Mouse (Mus musculus) neural tube, embryonic 14.5 days (tissue): ENCODE results near the gene Hid1. TPM values are rescaled to one million over a fixed set of nuclear protein-coding genes. Genes with fewer than 3 reads are reported as not detected.

ENCODE experiments used
- ATAC-seq: fragments of 200-750 bp; cut with Nextera tagmentation; 2 replicates; pipeline ENCODE4 v1.8.0; 2017; ENCODE audit warnings: low read depth, mild to moderate bottlenecking, moderate TSS enrichment, moderate library complexity
- H3K27ac ChIP-seq: fragments of 300-500 bp; sonication (generic); 2 replicates; pipeline ENCODE4 v1.5.1; 2014; ENCODE audit warnings: low read depth, mild to moderate bottlenecking, control low read depth, low read length, moderate library complexity, mixed read lengths
- H3K27me3 ChIP-seq: fragments of 300-500 bp; sonication (generic); 2 replicates; pipeline ENCODE4 v1.6.1; 2014; ENCODE audit warnings: low read length; ENCODE audit not compliant: control insufficient read depth, insufficient read depth
- H3K36me3 ChIP-seq: fragments of 300-500 bp; sonication (generic); 2 replicates; pipeline ENCODE4 v1.6.1; 2014; ENCODE audit warnings: low read length, mixed read lengths; ENCODE audit not compliant: control insufficient read depth, insufficient read depth
- H3K4me1 ChIP-seq: fragments of 300-500 bp; sonication (generic); 2 replicates; pipeline ENCODE4 v1.6.1; 2014; ENCODE audit warnings: low read length; ENCODE audit not compliant: control insufficient read depth, insufficient read depth
- H3K4me2 ChIP-seq: fragments of 300-500 bp; sonication (generic); 2 replicates; pipeline ENCODE4 v1.6.1; 2014; ENCODE audit warnings: mild to moderate bottlenecking, low read depth, low read length, control low read depth
- H3K4me3 ChIP-seq: fragments of 300-500 bp; sonication (generic); 2 replicates; pipeline ENCODE4 v1.5.1; 2014; ENCODE audit warnings: low read depth, low read length, control low read depth, mixed read lengths
- H3K9ac ChIP-seq: fragments of 300-500 bp; sonication (generic); replicated peaks from 2 replicates; pipeline ENCODE4 v1.6.1; 2014; ENCODE audit warnings: low read depth, mild to moderate bottlenecking, control low read depth, low read length, mixed read lengths
- H3K9me3 ChIP-seq: fragments of 300-500 bp; sonication (generic); 2 replicates; pipeline ENCODE4 v1.6.1; 2016; ENCODE audit warnings: low read length; ENCODE audit not compliant: control insufficient read depth
- WGBS: fragments of 180-500 bp; shearing (Covaris S2); extraction: QIAGEN DNeasy Blood & Tissue Kit; methylation state at CpG from one replicate; pipeline ENCODE4 v1.1.7; 2014; 5-methylcytosine and 5-hydroxymethylcytosine counted together
- polyA plus RNA-seq: library from polyadenylated mRNA; unstranded; fragments of >200 nt; fragmentation: Nextera tagmentation; extraction: Ambion mirVana; gene quantifications from 2 replicates; pipeline ENCODE4 v1.2.1, GENCODE M21; 2014

The Hid1 gene
- 41.7 and 45.7 TPM in 2 replicates for polyA plus RNA-seq

DNA sequence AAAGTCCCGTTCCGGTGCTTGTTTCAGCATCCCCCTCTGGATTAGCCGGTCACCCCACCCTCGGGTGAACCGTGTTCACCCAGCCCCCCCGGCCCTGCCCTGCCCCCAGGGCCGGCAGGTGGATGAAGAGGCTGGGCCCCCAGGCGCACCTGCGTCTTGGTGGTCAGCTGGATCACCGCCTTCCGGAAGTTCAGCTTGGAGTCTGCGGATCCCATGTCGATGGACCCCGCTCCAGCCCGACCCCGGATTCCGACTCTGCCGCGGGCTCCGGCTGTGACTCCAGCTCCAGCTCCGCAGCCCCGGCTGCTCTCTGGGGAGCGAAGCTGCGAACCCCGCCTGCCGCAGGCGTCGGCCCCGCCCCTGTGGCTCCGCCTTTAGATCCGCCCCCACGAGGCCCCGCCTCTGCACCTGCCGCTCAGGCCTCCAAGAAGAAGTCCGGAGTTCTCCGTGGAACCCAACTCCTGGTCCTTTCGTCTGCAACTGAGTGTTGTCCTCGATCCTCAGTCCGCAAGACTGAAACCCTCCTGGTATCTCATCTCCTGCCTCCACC, at the start of gene Hid1:
Gene Hid1, minus strand, starts transcription at position 362 of the 550 bp plus-strand sequence.
- Histone ChIP-seq H3K4me2 (peak within 1 kb of the TSS; percentile 89), H3K27ac (peak within 1 kb of the TSS; percentile 74), H3K9me3 (no peaks in the 10 kb centered on the region), H3K27me3 (no peaks in the 10 kb centered on the region), H3K36me3 (no peaks in the 10 kb centered on the region), H3K9ac (peak within 1 kb of the TSS; percentile 65), H3K4me1 (no peaks in the 10 kb centered on the region), H3K4me3 (peak within 1 kb of the TSS; percentile 69)
- peak; percentile 78 for ATAC-seq
- under 1% methylated on average over 39 of the region's 39 CpGs for WGBS

DNA sequence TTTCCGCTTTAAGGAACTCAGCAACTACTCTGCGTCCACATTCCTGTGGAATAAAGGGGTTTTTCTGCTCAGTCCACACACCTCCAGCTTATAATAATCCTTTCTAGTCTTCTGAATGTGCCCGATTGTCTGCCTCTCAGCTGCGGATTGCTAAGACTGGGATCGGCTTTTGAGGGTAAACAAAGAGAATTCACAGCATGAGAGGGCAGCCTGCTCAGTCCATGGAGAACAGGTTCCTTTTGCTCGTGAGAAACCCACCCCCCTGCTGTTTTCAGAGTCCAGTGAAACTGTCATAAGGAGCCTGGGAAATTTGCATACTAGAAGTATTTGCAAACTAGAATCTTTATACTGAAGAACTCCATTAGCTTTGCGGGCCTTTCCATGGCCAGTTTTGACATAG, 42.0 kb upstream of the Hid1 start:
- no peak overlapping the region for H3K4me2 ChIP-seq

DNA sequence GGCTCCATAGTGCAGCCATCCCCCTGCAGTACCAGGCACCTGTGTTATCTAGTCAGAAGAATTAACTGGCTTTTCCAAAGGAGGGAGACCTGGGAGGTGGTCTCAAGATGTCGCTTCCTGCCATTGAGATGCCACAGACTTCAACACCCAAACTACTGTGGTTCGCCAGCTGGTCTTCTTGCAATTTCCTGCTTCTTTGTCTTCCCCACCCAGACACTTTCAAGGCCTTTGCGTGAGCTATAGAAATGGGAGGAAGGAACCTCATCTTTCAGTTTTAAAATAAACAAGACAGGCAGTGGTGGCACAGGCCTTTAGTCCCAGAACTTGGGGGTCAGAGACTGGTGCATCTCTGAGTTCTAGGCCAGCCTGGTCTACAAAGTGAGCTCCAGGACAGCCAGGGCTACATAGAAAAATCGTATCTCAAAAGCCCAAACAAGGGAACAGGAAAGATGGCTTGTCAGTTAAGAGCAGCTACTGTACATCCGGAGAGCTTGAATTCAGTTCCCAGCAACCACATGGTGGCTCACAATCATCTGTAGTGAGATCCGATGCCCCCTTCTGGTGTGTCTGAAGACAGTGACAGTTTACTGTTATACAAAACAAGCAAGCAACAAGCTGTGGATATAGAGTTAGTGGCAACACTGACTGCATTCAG, 40.8 kb upstream of the Hid1 start:
- no peak overlapping the region for H3K27ac ChIP-seq
- H3K9ac ChIP-seq: no peak overlapping the region
- H3K27me3 ChIP-seq: no peaks in the 10 kb centered on the region
- no peaks in the 10 kb centered on the region for H3K9me3 ChIP-seq
- H3K4me1 ChIP-seq: peaks cover 15% of the 10 kb centered on the region
- H3K36me3 ChIP-seq: peaks cover 16% of the 10 kb centered on the region
- no peak overlapping the region for H3K4me2 ChIP-seq
- 78% methylated on average over 6 of the region's 6 CpGs for WGBS
- H3K4me3 ChIP-seq: no peak overlapping the region
- no peak for ATAC-seq

More for the DNA sequence above, 42.0 kb upstream of the Hid1 start:
- Histone ChIP-seq H3K4me3 (no peak overlapping the region), H3K27me3 (no peaks in the 10 kb centered on the region), H3K9ac (no peak overlapping the region), H3K4me1 (peaks cover 17% of the 10 kb centered on the region), H3K27ac (no peak overlapping the region; the same call in 1 of the 2 replicates), H3K36me3 (peaks cover 16% of the 10 kb centered on the region), H3K9me3 (no peaks in the 10 kb centered on the region)
- no peak for ATAC-seq
- 38% methylated on average over 7 of the region's 7 CpGs for WGBS

DNA sequence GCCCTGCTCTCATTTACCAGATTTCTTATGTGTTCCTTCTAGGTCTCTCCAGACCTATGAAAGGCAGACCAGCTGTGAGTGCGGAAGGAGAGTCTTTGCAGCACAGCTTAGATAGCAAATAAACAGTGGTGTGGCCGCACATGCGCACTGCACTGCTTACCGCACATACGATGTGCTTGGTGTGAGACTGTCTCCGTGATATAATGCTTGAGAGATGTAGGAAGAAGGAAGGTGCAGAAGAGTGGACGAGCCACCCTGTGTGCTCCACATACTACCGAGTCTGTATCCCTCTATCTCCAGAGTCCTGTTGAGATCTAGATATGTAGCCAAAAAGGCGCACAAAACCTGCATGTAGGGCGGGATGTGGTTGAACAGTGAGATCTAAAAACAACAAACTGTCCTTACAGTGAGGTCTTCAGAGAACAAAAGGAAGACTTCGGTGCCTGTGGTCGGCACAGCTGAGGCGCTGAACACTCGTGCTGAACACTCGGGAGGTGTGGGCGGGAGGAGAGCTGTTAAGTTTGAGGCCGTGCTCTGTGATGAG, 39.4 kb upstream of the Hid1 start:
- no peaks in the 10 kb centered on the region for H3K27me3 ChIP-seq
- no peak overlapping the region for H3K4me3 ChIP-seq
- ATAC-seq: no peak
- peaks cover 12% of the 10 kb centered on the region for H3K4me1 ChIP-seq
- H3K27ac ChIP-seq: no peak overlapping the region
- 93% methylated on average over 17 of the region's 17 CpGs for WGBS
- no peak overlapping the region for H3K9ac ChIP-seq
- peaks cover 16% of the 10 kb centered on the region for H3K36me3 ChIP-seq
- no peak overlapping the region for H3K4me2 ChIP-seq
- no peaks in the 10 kb centered on the region for H3K9me3 ChIP-seq

DNA sequence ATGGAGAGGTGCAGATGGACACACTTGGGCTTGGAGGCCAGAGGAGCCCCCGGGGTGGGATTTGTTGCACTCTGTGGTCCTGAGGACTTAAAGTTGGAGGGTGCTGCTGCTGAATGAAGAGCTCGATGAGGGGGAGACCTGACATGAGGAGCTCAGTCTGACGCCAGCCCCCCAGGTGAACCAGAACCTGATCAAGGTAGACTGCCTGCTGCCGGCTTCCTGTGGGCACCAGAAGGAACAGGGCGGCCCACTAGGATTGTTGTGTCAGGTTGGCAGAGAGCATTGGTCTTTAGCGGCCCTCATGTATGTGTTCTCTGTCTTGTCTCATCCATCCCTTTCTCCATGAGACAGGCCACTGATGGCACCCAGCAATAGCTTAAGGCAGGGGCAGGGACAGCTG, 38.2 kb upstream of the Hid1 start:
- no peak overlapping the region for H3K27ac ChIP-seq
- no peaks in the 10 kb centered on the region for H3K9me3 ChIP-seq
- H3K4me3 ChIP-seq: no peak overlapping the region
- H3K4me2 ChIP-seq: no peak overlapping the region
- H3K36me3 ChIP-seq: peaks cover 11% of the 10 kb centered on the region
- peaks cover 13% of the 10 kb centered on the region for H3K4me1 ChIP-seq
- 96% methylated on average over 6 of the region's 6 CpGs for WGBS
- no peak for ATAC-seq
- H3K27me3 ChIP-seq: no peaks in the 10 kb centered on the region
- no peak overlapping the region for H3K9ac ChIP-seq

DNA sequence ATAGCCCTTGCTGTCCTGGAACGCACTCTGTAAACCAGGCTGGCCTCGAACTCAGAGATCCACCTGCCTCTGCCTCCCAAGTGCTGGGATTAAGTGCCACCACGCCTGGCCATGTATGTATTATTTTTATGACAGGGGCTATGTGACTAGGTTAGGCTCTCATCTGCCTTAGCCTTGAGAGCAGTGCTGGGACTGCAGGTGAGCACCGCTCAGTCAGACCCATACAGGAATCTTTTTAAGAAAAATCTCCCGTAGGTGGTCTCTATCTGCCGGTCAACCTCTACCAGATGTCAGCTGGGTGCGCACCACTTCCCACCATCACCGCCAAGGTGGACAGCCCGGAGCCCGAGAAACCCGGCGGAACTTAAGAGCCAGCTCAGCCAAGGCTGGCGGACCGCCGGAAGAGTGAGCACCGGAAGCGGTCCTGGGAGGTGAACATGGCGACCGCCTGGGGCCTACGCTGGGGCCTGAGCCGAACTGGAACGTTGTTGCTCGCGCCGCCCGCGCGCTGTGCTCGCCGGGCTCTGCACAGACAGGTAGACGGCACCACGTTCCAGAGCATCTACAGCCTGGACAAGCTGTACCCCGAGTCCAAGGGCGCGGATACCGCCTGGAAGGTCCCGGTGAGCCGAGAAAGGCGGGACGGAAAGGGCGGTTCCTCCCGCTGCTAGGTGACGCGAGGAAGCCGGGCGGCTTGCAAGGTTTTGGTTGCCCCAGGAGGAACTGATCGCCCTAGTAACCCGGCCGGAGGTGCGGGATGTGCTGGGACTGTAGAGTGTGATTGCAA, 36.0 kb upstream of the Hid1 start, which contains the start of gene Mrpl58:
Gene Mrpl58, plus strand, starts transcription at position 415 of the 787 bp plus-strand sequence.
- ATAC-seq: peak; percentile 91
- H3K36me3 ChIP-seq: peaks cover 6% of the 10 kb centered on the region; the same call in 1 of the 2 replicates
- WGBS: 3% methylated on average over 50 of the region's 50 CpGs
- peak within 1 kb of the TSS; percentile 94 for H3K9ac ChIP-seq
- no peaks in the 10 kb centered on the region for H3K27me3 ChIP-seq
- peak within 1 kb of the TSS; percentile 86 for H3K4me3 ChIP-seq
- peak within 1 kb of the TSS; percentile 61 for H3K4me2 ChIP-seq
- peaks cover 14% of the 10 kb centered on the region for H3K4me1 ChIP-seq
- H3K27ac ChIP-seq: peak within 1 kb of the TSS; percentile 87
- H3K9me3 ChIP-seq: no peaks in the 10 kb centered on the region

DNA sequence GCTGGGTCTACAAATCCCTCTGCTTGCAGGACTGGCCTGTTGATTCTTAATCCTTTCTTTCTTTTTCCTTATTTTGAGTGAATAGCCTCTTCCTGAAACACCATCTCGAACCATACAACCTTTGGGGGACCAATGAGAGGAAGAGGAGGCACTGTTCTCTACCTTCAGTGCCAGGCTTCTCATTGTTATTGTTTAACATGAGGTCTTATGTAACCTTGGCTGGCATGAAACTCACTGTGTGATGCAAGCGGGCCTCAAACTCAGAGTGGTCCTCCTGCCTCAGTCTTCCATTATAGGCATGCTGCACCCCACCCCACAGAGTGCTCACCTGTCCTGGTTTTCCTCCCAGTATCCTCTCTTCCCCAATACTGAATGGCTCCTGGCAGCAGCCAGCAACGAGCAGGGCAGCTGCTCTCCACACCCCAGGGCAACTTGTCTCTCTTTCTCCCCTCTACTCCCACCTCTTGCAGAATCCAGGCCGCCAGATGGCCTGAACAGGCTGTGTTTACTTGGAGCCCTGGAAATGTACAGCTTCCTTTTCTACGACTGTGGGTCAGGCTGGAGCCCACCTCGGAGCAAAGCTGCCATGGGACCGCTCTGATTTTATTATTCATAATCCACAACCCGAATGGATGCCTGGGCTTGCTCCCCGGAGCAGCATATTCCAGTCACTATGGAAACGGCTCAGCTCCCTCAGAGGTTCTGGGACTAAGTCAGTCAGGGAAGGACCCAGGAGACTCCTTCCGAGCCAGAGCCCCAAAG, 33.3 kb upstream of the Hid1 start:
- H3K4me2 ChIP-seq: no peak overlapping the region
- no peaks in the 10 kb centered on the region for H3K27me3 ChIP-seq
- peaks cover 4% of the 10 kb centered on the region; the same call in 1 of the 2 replicates for H3K36me3 ChIP-seq
- peak; percentile 36; the same call in 1 of the 2 replicates for ATAC-seq
- peaks cover 14% of the 10 kb centered on the region for H3K4me1 ChIP-seq
- no peak overlapping the region for H3K4me3 ChIP-seq
- H3K9ac ChIP-seq: no peak overlapping the region
- peak overlapping the region; percentile 17; the same call in 1 of the 2 replicates for H3K27ac ChIP-seq
- WGBS: 36% methylated on average over 11 of the region's 11 CpGs
- no peaks in the 10 kb centered on the region for H3K9me3 ChIP-seq

DNA sequence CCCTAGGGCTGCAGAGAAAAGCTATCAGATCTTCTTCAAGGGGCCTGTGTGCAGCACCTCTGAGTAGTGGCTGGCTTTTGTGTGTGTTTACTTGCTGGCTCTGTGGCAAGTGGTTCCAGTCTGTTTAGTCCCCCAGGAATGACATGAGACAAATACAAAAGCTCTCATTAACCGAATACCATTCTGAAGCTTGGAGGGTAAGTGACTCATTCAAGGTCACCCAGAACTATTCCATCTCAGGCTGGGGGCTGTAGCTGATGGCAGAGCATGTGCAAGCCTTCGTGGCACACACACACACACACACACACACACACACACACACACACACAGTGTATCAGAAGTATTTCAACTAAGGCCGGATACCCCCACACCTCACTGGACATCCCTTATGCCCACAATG, 32.6 kb upstream of the Hid1 start:
- Histone ChIP-seq H3K4me3 (no peak overlapping the region), H3K27ac (no peak overlapping the region)
- 78% methylated on average over 3 of the region's 3 CpGs for WGBS

More for the DNA sequence above, 32.6 kb upstream of the Hid1 start:
- peaks cover 14% of the 10 kb centered on the region for H3K4me1 ChIP-seq
- peaks cover 4% of the 10 kb centered on the region; the same call in 1 of the 2 replicates for H3K36me3 ChIP-seq
- no peak for ATAC-seq
- no peak overlapping the region for H3K4me2 ChIP-seq
- no peak overlapping the region for H3K9ac ChIP-seq
- no peaks in the 10 kb centered on the region for H3K27me3 ChIP-seq
- no peaks in the 10 kb centered on the region for H3K9me3 ChIP-seq
